ENCODE assay signal across 8 mouse cellular contexts in genomic region chr5:113309491-113310376, GRCm38 (mm10). TPM values are rescaled to one million over a fixed set of nuclear protein-coding genes. Genes with fewer than 3 reads are reported as not detected.
A peak's percentile ranks its signal among the peaks of the same experiment; 100 is the strongest.
DNase-seq lines count a peak whose midpoint lies in the region; ATAC-seq and TF ChIP-seq lines count a peak whose summit lies in the region.

No protein-coding gene starts in this region.

- peak overlapping the region; percentile 51; the same call in 1 of the 2 replicates for H3K9ac ChIP-seq in heart, embryonic 15.5 days
- H3K9ac ChIP-seq in forebrain, postnatal 0 days: peak overlapping the region; percentile 92

- TF ChIP-seq CTCF in forebrain, postnatal 0 days (IDR thresholded peaks at IDR 0.05; ENCODE audit: low read depth): no peak

- H3K9me3 ChIP-seq in heart, embryonic 15.5 days (replicated peaks): no peaks in the 10 kb centered on the region; the same call in 1 of the 2 replicates
- no peaks in the 10 kb centered on the region for H3K9me3 ChIP-seq in forebrain, postnatal 0 days (ENCODE audit: low read length)
- H3K9me3 ChIP-seq in midbrain, embryonic 10.5 days (replicated peaks): no peaks in the 10 kb centered on the region

- WGBS in heart, embryonic 15.5 days: 57% methylated on average over 22 of the region's 22 CpGs
- 56% methylated on average over 22 of the region's 22 CpGs for WGBS in forebrain, postnatal 0 days
- 64% methylated on average over 22 of the region's 22 CpGs for WGBS in midbrain, embryonic 10.5 days

- peaks cover 83% of the 10 kb centered on the region for H3K27me3 ChIP-seq in heart, embryonic 15.5 days
- no peaks in the 10 kb centered on the region for H3K27me3 ChIP-seq in forebrain, postnatal 0 days (ENCODE audit: insufficient read depth, low read length)
- H3K27me3 ChIP-seq in midbrain, embryonic 10.5 days (ENCODE audit: low read depth, poor library complexity, severe bottlenecking): peaks cover 60% of the 10 kb centered on the region

- no peaks in the 10 kb centered on the region for H3K36me3 ChIP-seq in heart, embryonic 15.5 days
- H3K36me3 ChIP-seq in forebrain, postnatal 0 days (ENCODE audit: insufficient read depth): no peaks in the 10 kb centered on the region
- H3K36me3 ChIP-seq in midbrain, embryonic 10.5 days: no peaks in the 10 kb centered on the region

- DNase-seq in heart, adult 11 months: no peak
- peak; percentile 45 to 58 for DNase-seq in cerebellum, adult 18-20 months
- DNase-seq in forebrain, postnatal 0 days: peak; percentile 36
- no peak for DNase-seq in midbrain, embryonic 10.5 days (ENCODE audit: low spot score)
- DNase-seq in left cerebral cortex, postnatal 10 days (ENCODE audit: extremely low spot score in 1 of 2, low spot score in 2 of 2): no peak
- no peak for DNase-seq in layer of hippocampus, adult 8-10 months (ENCODE audit: low spot score in 2 of 2)
- DNase-seq in spleen, adult 18-20 months: no peak

- no peak overlapping the region for H3K27ac ChIP-seq in heart, embryonic 15.5 days
- H3K27ac ChIP-seq in forebrain, postnatal 0 days (ENCODE audit: low read depth, low read length): peak overlapping the region; percentile 62; the same call in 1 of the 2 replicates
- peak overlapping the region; percentile 85 for H3K27ac ChIP-seq in midbrain, embryonic 10.5 days (replicated peaks)

- H3K4me2 ChIP-seq in heart, embryonic 15.5 days: peak overlapping the region; percentile 81
- H3K4me2 ChIP-seq in forebrain, postnatal 0 days (ENCODE audit: low read depth): peak overlapping the region; percentile 85

- peaks cover 13% of the 10 kb centered on the region for H3K4me1 ChIP-seq in heart, embryonic 15.5 days (replicated peaks)
- peaks cover 30% of the 10 kb centered on the region for H3K4me1 ChIP-seq in forebrain, postnatal 0 days (ENCODE audit: insufficient read depth)
- H3K4me1 ChIP-seq in midbrain, embryonic 10.5 days: peaks cover 55% of the 10 kb centered on the region

- no peak for ATAC-seq in heart, embryonic 15.5 days (replicated peaks; ENCODE audit: insufficient number of reproducible peaks, insufficient read depth, low FRiP score, low read depth)
- ATAC-seq in forebrain, postnatal 0 days: no peak

- peak overlapping the region; percentile 54 for H3K4me3 ChIP-seq in heart, embryonic 15.5 days
- peak overlapping the region; percentile 94 for H3K4me3 ChIP-seq in forebrain, postnatal 0 days (ENCODE audit: low read depth, low read length)
- H3K4me3 ChIP-seq in midbrain, embryonic 10.5 days: peak overlapping the region; percentile 83

- intact Hi-C loops in left cerebral cortex, postnatal 10 days (cut with DNase I): loop anchor here (2.0 to 5.0 kb wide), 2 partner anchors 23 to 37 kb away; no protein-coding TSS in a partner anchor

RNA-seq across cellular contexts. Expression of gene Sgsm1, which starts 0.9 kb away (rescaled TPM):
- 0.62 and 1.9 TPM in 2 replicates for polyA plus RNA-seq in heart, embryonic 15.5 days (2015; fragmentation: Nextera tagmentation; extraction: Ambion mirVana)
- total RNA-seq in forebrain, postnatal 0 days (2014; rRNA removed): 42.0 and 48.7 TPM in 2 replicates
- polyA plus RNA-seq in forebrain, postnatal 0 days (2015; fragmentation: Nextera tagmentation; extraction: Ambion mirVana): 10.1 and 16.5 TPM in 2 replicates
- polyA plus RNA-seq in midbrain, embryonic 10.5 days (2016; fragmentation: Nextera tagmentation; extraction: Ambion mirVana): 16.0 and 16.3 TPM in 2 replicates
- 10 to 100 TPM; 83.2 to 87.1 TPM for total RNA-seq in left cerebral cortex, postnatal 10 days (2021)
- 100 to 1,000 TPM in 1 of 4 experiments, 10 to 100 TPM in 3; 77.8 to 102 (median 87.4) TPM for total RNA-seq in layer of hippocampus, adult 8-10 months (2022)

RNA-seq across cellular contexts. Expression of gene Aym1, which starts 47.4 kb away (rescaled TPM):
- polyA plus RNA-seq in heart, embryonic 15.5 days (2015; fragmentation: Nextera tagmentation; extraction: Ambion mirVana): not detected in 2 replicates
- total RNA-seq in forebrain, postnatal 0 days (2014; rRNA removed): not detected in 2 replicates
- not detected in 2 replicates for polyA plus RNA-seq in forebrain, postnatal 0 days (2015; fragmentation: Nextera tagmentation; extraction: Ambion mirVana)
- not detected in 2 replicates for polyA plus RNA-seq in midbrain, embryonic 10.5 days (2016; fragmentation: Nextera tagmentation; extraction: Ambion mirVana)
- not detected for total RNA-seq in left cerebral cortex, postnatal 10 days (2021)
- not detected for total RNA-seq in layer of hippocampus, adult 8-10 months (2022)

Comparison
In these comparisons a context has a peak if more than half of its experiments do, and no peak if none do; other contexts are left out.
1. DNase-seq: peak in cerebellum, adult 18-20 months (2 of 2) and forebrain, postnatal 0 days (single experiment); none in heart, adult 11 months (single experiment), midbrain, embryonic 10.5 days (single experiment), left cerebral cortex, postnatal 10 days (0 of 2), layer of hippocampus, adult 8-10 months (0 of 2) and spleen, adult 18-20 months (0 of 2).
2. Peak in every context shown above with its lines, with median percentiles within 50 percentile points of each other: H3K4me3 ChIP-seq.